15 mouse cellular contexts compared by ENCODE assay signal in genomic region chr6:86485943-86486640, GRCm38 (mm10). TPM values are rescaled to one million over a fixed set of nuclear protein-coding genes. Genes with fewer than 3 reads are reported as not detected.
DNase-seq lines count a peak whose midpoint lies in the region; ATAC-seq and TF ChIP-seq lines count a peak whose summit lies in the region.
"Had no signal": no experiment of that assay in that cellular context is flagged by ENCODE, and none has a peak within 500 bp of the region (broad histone marks: within the 10 kb centered on the region; RNA-seq: fewer than 3 reads in every experiment).

No protein-coding gene starts in this region.

- TF ChIP-seq CTCF in bone marrow macrophage, adult 2 months (IDR thresholded peaks at IDR 0.05; ENCODE audit: low read depth, low read length) = no peak

- H3K36me3 ChIP-seq in liver, embryonic 15.5 days (replicated peaks) = no peaks in the 10 kb centered on the region
- H3K36me3 ChIP-seq: embryonic facial prominence, embryonic 13.5 days; heart, embryonic 15.5 days; lung, embryonic 15.5 days had no signal

- intact Hi-C loops in gastrocnemius, postnatal 14 days (cut with DNase I; ENCODE audit: low total_unique reads) = loop anchor here (5.0 kb wide), 1 partner anchor 36 kb away; no protein-coding TSS in a partner anchor

- no peak for ATAC-seq in liver, embryonic 15.5 days (ENCODE audit: insufficient read depth)

- H3K4me2 ChIP-seq in liver, embryonic 15.5 days = no peak overlapping the region
- H3K4me2 ChIP-seq: embryonic facial prominence, embryonic 13.5 days had no signal

- no peak for TF ChIP-seq POLR2A in bone marrow macrophage, adult 2 months (IDR thresholded peaks at IDR 0.05; ENCODE audit: borderline replicate concordance, low read depth, low read length)

- no peaks in the 10 kb centered on the region for H3K27me3 ChIP-seq in liver, embryonic 15.5 days
- H3K27me3 ChIP-seq: embryonic facial prominence, embryonic 13.5 days; heart, embryonic 15.5 days; lung, embryonic 15.5 days had no signal

- H3K9me3 ChIP-seq in liver, embryonic 15.5 days (replicated peaks) = no peaks in the 10 kb centered on the region
- H3K9me3 ChIP-seq: embryonic facial prominence, embryonic 13.5 days; heart, embryonic 15.5 days; lung, embryonic 15.5 days had no signal

- WGBS in liver, embryonic 15.5 days (ENCODE audit: insufficient replicate concordance) = 69% methylated on average over 7 of the region's 7 CpGs

- H3K4me1 ChIP-seq in liver, embryonic 15.5 days (replicated peaks) = peaks cover 32% of the 10 kb centered on the region
- peaks cover 32% of the 10 kb centered on the region for H3K4me1 ChIP-seq in bone marrow macrophage, adult 2 months (ENCODE audit: control insufficient read depth, insufficient read depth, low read length)

- no peak overlapping the region for H3K9ac ChIP-seq in liver, embryonic 15.5 days
- H3K9ac ChIP-seq: embryonic facial prominence, embryonic 13.5 days had no signal

- peak; percentile 35 for DNase-seq in gastrocnemius, postnatal 14 days
- no peak for DNase-seq in gastrocnemius, postnatal 10 days
- DNase-seq in liver = no peak
- DNase-seq in kidney, postnatal 10 days = peak; percentile 53
- DNase-seq in urinary bladder, postnatal 4 days (ENCODE audit: low spot score in 2 of 2) = no peak
- no peak for DNase-seq in cerebellum, adult 11 months
- DNase-seq: adrenal gland, postnatal 36 days; cerebellum, adult 2 months; right cerebral cortex, postnatal 4 days had no signal

- H3K4me3 ChIP-seq in liver, embryonic 15.5 days (replicated peaks) = no peak overlapping the region
- no peak overlapping the region for H3K4me3 ChIP-seq in bone marrow macrophage, adult 2 months (ENCODE audit: insufficient read depth, low read length)
- H3K4me3 ChIP-seq: embryonic facial prominence, embryonic 13.5 days; heart, embryonic 15.5 days; lung, embryonic 15.5 days had no signal

- H3K27ac ChIP-seq in liver, embryonic 15.5 days (replicated peaks) = 0 out of 2 replicates have a peak overlapping the region, but pooled peaks have one; percentile 90
- H3K27ac ChIP-seq in bone marrow macrophage, adult 2 months (ENCODE audit: insufficient read depth, low read depth, low read length) = peak overlapping the region; percentile 27

RNA-seq across cellular contexts. Expression of gene Pcbp1, which starts 40.0 kb away (rescaled TPM):
- 100 to 1,000 TPM; 128 to 164 TPM for total RNA-seq in gastrocnemius, postnatal 14 days (2021)
- 100 to 1,000 TPM; 167 to 185 TPM for total RNA-seq in gastrocnemius, postnatal 10 days (2021)
- polyA plus RNA-seq in liver, embryonic 15.5 days (2015; fragmentation: Nextera tagmentation; extraction: Ambion mirVana) = 253 and 255 TPM in 2 replicates
- 177 and 185 TPM in 2 replicates for polyA plus RNA-seq in bone marrow macrophage, adult 2 months (2012; ENCODE audit: insufficient read depth, insufficient read length, missing spikeins)

RNA-seq across cellular contexts. Expression of gene C87436, which starts 47.9 kb away (rescaled TPM):
- 1 to 10 TPM; 6.4 to 7.8 TPM for total RNA-seq in gastrocnemius, postnatal 14 days (2021)
- 1 to 10 TPM; 8.7 to 9.8 TPM for total RNA-seq in gastrocnemius, postnatal 10 days (2021)
- 10.3 and 11.1 TPM in 2 replicates for polyA plus RNA-seq in liver, embryonic 15.5 days (2015; fragmentation: Nextera tagmentation; extraction: Ambion mirVana)
- 16.6 and 20.3 TPM in 2 replicates for polyA plus RNA-seq in bone marrow macrophage, adult 2 months (2012; ENCODE audit: insufficient read depth, insufficient read length, missing spikeins)

RNA-seq across cellular contexts. Expression of gene Gm44790, which starts 59.6 kb away (rescaled TPM):
- total RNA-seq in gastrocnemius, postnatal 14 days (2021) = under 1 TPM in 1 of 2 experiments, not detected in 1; 0.47 TPM
- not detected for total RNA-seq in gastrocnemius, postnatal 10 days (2021)
- not detected in 2 replicates for polyA plus RNA-seq in liver, embryonic 15.5 days (2015; fragmentation: Nextera tagmentation; extraction: Ambion mirVana)
- not detected in 2 replicates for polyA plus RNA-seq in bone marrow macrophage, adult 2 months (2012; ENCODE audit: insufficient read depth, insufficient read length, missing spikeins)
- total RNA-seq: adrenal gland, postnatal 36 days; left cerebral cortex, postnatal 36 days had no signal
- polyA plus RNA-seq: embryonic facial prominence, embryonic 13.5 days; heart, embryonic 15.5 days had no signal

Comparison
In these comparisons a context has a peak if more than half of its experiments do, and no peak if none do; other contexts are left out.
1. DNase-seq: peak in gastrocnemius, postnatal 14 days (single experiment) and kidney, postnatal 10 days (single experiment); none in gastrocnemius, postnatal 10 days (single experiment), liver (single experiment), urinary bladder, postnatal 4 days (0 of 2) and cerebellum, adult 11 months (single experiment).